Mouse (Mus musculus): ENCODE measurements around the gene Kpna6.

Gene Kpna6

DNA sequence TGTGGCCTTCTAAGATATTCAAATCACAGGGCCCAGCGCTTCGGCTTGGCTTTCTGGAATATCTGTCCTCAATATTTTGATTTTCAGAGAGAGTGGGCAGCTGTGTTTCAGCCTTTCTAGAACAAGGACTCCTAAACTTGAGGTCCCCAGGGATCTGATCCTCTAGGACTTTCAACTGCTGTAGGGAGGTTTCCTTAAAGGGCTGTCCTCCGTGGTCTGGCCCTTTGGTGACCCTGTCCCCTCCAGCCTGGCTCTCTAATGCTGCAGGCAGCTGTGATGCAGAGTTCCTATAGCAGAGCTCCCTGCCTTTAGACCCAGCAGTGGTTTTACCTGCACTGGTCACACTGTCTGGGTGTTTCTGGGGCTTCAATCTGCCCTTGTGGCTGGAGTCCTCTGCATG is 55.9 kb downstream of the Kpna6 start:
- DNase-seq: no peak

DNA sequence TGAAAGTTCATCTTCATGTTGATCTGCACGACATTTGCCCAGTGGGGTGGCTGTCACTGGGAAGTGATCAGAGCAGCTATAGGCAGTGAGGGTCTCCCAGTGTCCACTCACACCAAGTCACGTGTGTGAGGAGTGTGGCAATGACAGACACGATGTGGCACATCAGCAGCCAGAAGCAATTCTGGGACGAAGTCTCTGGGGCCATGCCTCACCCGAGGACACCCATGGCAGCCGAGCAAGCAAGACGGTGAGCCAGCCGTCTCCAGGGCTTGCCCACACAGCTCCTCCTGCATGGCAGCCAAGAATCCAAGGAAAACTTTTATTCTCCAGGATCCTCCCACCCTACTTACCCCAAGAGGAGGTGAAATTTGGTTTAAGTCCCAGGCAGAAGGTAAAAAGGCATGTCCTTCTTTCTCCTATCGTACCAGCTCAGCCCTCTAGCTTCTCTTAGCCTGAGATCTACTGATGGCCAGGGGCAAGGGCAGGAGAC is 56.7 kb downstream of the Kpna6 start:
- no peak for DNase-seq

- DNase-seq: no peak
Measured at GRCm38 (mm10) chr4:129614093-129614492, 58.5 kb downstream of the Kpna6 start, which contains the start of gene Dcdc2b. TSS of gene Dcdc2b (minus strand) at chr4:129614257.

GRCm38 (mm10) chr4:129610472-129610871 is 62.1 kb downstream of the Kpna6 start:
- DNase-seq: no peak

DNA sequence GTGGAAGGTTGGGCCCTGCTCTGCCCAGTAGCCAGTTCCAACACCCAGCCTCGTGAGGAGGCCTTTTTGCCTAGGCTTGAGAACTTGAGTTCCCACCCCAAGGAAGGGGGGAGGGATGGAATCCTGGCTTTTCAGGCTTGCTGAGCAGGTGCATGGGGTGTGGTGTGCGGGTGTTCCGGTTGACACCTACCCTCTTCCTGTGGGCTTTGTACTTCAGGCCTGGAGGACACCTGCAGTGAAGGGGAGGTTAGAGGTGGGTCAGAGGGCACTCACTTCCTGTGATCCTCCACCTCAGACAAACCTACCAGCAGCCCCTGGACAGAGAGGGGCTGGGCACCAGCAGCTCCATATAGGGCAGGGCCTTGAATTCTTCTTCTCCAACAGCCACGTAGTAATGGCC is 62.5 kb downstream of the Kpna6 start:
- no peak for DNase-seq

DNA sequence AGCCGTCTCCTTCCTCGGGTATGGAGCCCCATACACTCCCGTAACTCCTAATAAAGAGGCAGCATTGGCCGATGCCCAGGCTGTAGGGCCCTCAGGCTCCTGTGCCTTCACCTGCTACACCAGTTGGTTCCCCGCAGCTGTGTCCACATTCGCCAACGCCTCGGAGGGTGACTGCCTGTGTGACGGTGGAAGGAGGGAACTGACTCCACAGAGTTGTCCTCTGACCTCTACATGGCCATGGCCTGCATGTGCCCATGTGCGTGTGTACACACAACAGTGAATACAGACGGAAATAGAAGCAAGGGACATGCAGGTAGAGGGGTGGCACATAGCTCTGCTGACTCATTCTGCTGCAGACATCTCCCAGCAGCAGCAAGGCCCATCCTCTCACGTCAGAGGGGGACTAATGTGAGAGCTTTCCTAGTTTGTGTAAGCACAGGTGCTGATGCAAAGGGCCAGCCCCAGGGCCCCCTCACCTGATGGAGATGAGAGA is 63.4 kb downstream of the Kpna6 start:
- no peak for DNase-seq

- peak; percentile 54 to 72 for DNase-seq
Measured at GRCm38 (mm10) chr4:129608426-129609025, 64.0 kb downstream of the Kpna6 start.

- peak; percentile 69 to 74 for DNase-seq
Measured at GRCm38 (mm10) chr4:129600233-129601158, 72.1 kb downstream of the Kpna6 start, which contains the start of the genes Eif3i and Tmem234. TSS of gene Eif3i (minus strand) at chr4:129600648. TSS of gene Tmem234 (plus strand) at chr4:129600668.
